Mouse (Mus musculus) stomach, postnatal 0 days (tissue): ENCODE data around the gene Ednrb.

Experiments used
- CTCF ChIP-seq: IDR thresholded peaks from 2 replicates; pipeline ENCODE4 v1.5.1; 2016; ENCODE audit warnings: antibody characterized with exemption, low read depth, mild to moderate bottlenecking, moderate library complexity
- EP300 ChIP-seq: optimal IDR thresholded peaks from 2 replicates; pipeline ENCODE3; 2016; ENCODE audit warnings: antibody characterized with exemption

- TF ChIP-seq CTCF (no peak), EP300 (no peak)
Measured at GRCm38 (mm10) chr14:103803907-103804659, 40.1 kb downstream of the Ednrb start.
